Mouse (Mus musculus) hindbrain, postnatal 0 days (tissue): Measurements from ENCODE around the gene Nqo2. TPM values are rescaled to one million over a fixed set of nuclear protein-coding genes. Genes with fewer than 3 reads are reported as not detected.

Experiments
- ATAC-seq: fragments of 200-750 bp; cut with Nextera tagmentation; 2 replicates; pipeline ENCODE4 v1.8.0; 2017; ENCODE audit warnings: mild to moderate bottlenecking, moderate TSS enrichment, moderate library complexity
- DNase-seq: peaks from one replicate; pipeline ENCODE4 v3.0.0-alpha.2; 2015; ENCODE audit warnings: low spot score
- H3K27ac ChIP-seq: fragments of 300-500 bp; sonication (generic); 2 replicates; pipeline ENCODE4 v1.5.1; 2014; ENCODE audit warnings: mild to moderate bottlenecking
- H3K27me3 ChIP-seq: fragments of 300-500 bp; sonication (generic); 2 replicates; pipeline ENCODE4 v1.6.1; 2014; ENCODE audit warnings: low read length, mixed read lengths; ENCODE audit not compliant: insufficient read depth
- H3K36me3 ChIP-seq: fragments of 300-500 bp; sonication (generic); 2 replicates; pipeline ENCODE4 v1.6.1; 2014; ENCODE audit warnings: low read length, mixed read lengths; ENCODE audit not compliant: insufficient read depth
- H3K4me1 ChIP-seq: fragments of 300-500 bp; sonication (generic); 2 replicates; pipeline ENCODE4 v1.6.1; 2014; ENCODE audit warnings: antibody characterized with exemption, low read length, mixed read lengths; ENCODE audit not compliant: insufficient read depth
- H3K4me2 ChIP-seq: fragments of 300-500 bp; sonication (generic); 2 replicates; pipeline ENCODE4 v1.6.1; 2014; ENCODE audit warnings: low read depth, mild to moderate bottlenecking, low read length, moderate library complexity, mixed read lengths
- H3K4me3 ChIP-seq: fragments of 300-500 bp; sonication (generic); 2 replicates; pipeline ENCODE4 v1.5.1; 2014; ENCODE audit warnings: low read length
- H3K9ac ChIP-seq: fragments of 300-500 bp; sonication (generic); replicated peaks from 2 replicates; pipeline ENCODE4 v1.6.1; 2014; ENCODE audit warnings: mild to moderate bottlenecking, low read length, moderate library complexity, mixed read lengths
- H3K9me3 ChIP-seq: fragments of 300-500 bp; sonication (generic); 2 replicates; pipeline ENCODE4 v1.6.1; 2016; ENCODE audit warnings: low read length, mixed read lengths
- CTCF ChIP-seq: IDR thresholded peaks from 2 replicates; pipeline ENCODE4 v1.5.1; 2016; ENCODE audit warnings: antibody characterized with exemption, control low read depth, low read depth
- WGBS: fragments of 180-500 bp; shearing (Covaris S2); extraction: QIAGEN DNeasy Blood & Tissue Kit; methylation state at CpG from one replicate; pipeline ENCODE4 v1.1.7; 2014; 5-methylcytosine and 5-hydroxymethylcytosine counted together
- polyA plus RNA-seq: library from polyadenylated mRNA; unstranded; fragments of >200 nt; fragmentation: Nextera tagmentation; extraction: Ambion mirVana; gene quantifications from 2 replicates; pipeline ENCODE4 v1.2.1, GENCODE M21; 2015
- total RNA-seq: library from RNA; depleted of rRNA; stranded (reverse); fragments of >200 nt; gene quantifications from 2 replicates; pipeline ENCODE4 v1.2.3, GENCODE M21; 2014

Nqo2 gene
- total and polyA plus RNA-seq, 2 experiments from 2014 or later, result 4.0 to 9.5 TPM

- Histone ChIP-seq H3K4me1 (no peaks in the 10 kb centered on the region), H3K4me3 (no peak overlapping the region), H3K4me2 (no peak overlapping the region), H3K36me3 (no peaks in the 10 kb centered on the region), H3K27ac (no peak overlapping the region), H3K9ac (no peak overlapping the region), H3K9me3 (no peaks in the 10 kb centered on the region), H3K27me3 (no peaks in the 10 kb centered on the region)
- 70% methylated on average over 1 of the region's 1 CpGs for WGBS
- no peak for TF ChIP-seq CTCF
- no peak for ATAC-seq
- DNase-seq, result no peak
These were observed 12.4 kb upstream of the Nqo2 start for GRCm38 (mm10) chr13:33952075-33952449.

- ATAC-seq, result no peak
- WGBS, result 85% methylated on average over 2 of the region's 2 CpGs
These were observed 11.5 kb upstream of the Nqo2 start for GRCm38 (mm10) chr13:33952947-33953346.

GRCm38 (mm10) chr13:33956571-33957421, 7.7 kb upstream of the Nqo2 start:
- H3K27ac ChIP-seq, result no peak overlapping the region
- H3K4me2 ChIP-seq, result no peak overlapping the region
- no peaks in the 10 kb centered on the region for H3K27me3 ChIP-seq
- H3K36me3 ChIP-seq, result no peaks in the 10 kb centered on the region
- no peak overlapping the region for H3K9ac ChIP-seq
- H3K4me3 ChIP-seq, result no peak overlapping the region
- no peaks in the 10 kb centered on the region for H3K9me3 ChIP-seq
- peak; percentile 70; the same call in 1 of the 2 replicates for ATAC-seq
- WGBS, result 35% methylated on average over 6 of the region's 6 CpGs
- peak; percentile 77 for DNase-seq
- no peaks in the 10 kb centered on the region for H3K4me1 ChIP-seq
- TF ChIP-seq CTCF, result peak; percentile 78

More at GRCm38 (mm10) chr13:33952947-33953346, 11.5 kb upstream of the Nqo2 start:
- TF ChIP-seq CTCF, result no peak
- H3K4me3 ChIP-seq, result no peak overlapping the region
- no peak for DNase-seq
- H3K36me3 ChIP-seq, result no peaks in the 10 kb centered on the region
- H3K9ac ChIP-seq, result no peak overlapping the region
- H3K4me2 ChIP-seq, result no peak overlapping the region
- H3K27ac ChIP-seq, result no peak overlapping the region
- no peaks in the 10 kb centered on the region for H3K9me3 ChIP-seq
- no peaks in the 10 kb centered on the region for H3K27me3 ChIP-seq
- H3K4me1 ChIP-seq, result no peaks in the 10 kb centered on the region

GRCm38 (mm10) chr13:33959771-33960170, 4.7 kb upstream of the Nqo2 start:
- Histone ChIP-seq H3K27me3 (no peaks in the 10 kb centered on the region), H3K4me1 (peaks cover 3% of the 10 kb centered on the region; the same call in 1 of the 2 replicates), H3K9ac (no peak overlapping the region), H3K27ac (no peak overlapping the region), H3K4me3 (no peak overlapping the region), H3K9me3 (no peaks in the 10 kb centered on the region), H3K36me3 (no peaks in the 10 kb centered on the region), H3K4me2 (no peak overlapping the region)
- no peak for ATAC-seq
- no peak for DNase-seq
- no peak for TF ChIP-seq CTCF
- WGBS, result 97% methylated on average over 2 of the region's 2 CpGs

GRCm38 (mm10) chr13:33965056-33966024, 853 bp downstream of the Nqo2 start:
- H3K27me3 ChIP-seq, result no peaks in the 10 kb centered on the region
- H3K9ac ChIP-seq, result peak overlapping the region; percentile 55
- 26% methylated on average over 14 of the region's 14 CpGs for WGBS
- H3K27ac ChIP-seq, result peak overlapping the region; percentile 86
- no peaks in the 10 kb centered on the region for H3K36me3 ChIP-seq
- ATAC-seq, result peak; percentile 30; the same call in 1 of the 2 replicates
- H3K9me3 ChIP-seq, result no peaks in the 10 kb centered on the region
- no peak for TF ChIP-seq CTCF
- peaks cover 3% of the 10 kb centered on the region; the same call in 1 of the 2 replicates for H3K4me1 ChIP-seq
- H3K4me3 ChIP-seq, result peak overlapping the region; percentile 51
- H3K4me2 ChIP-seq, result peak overlapping the region; percentile 69
- DNase-seq, result no peak

GRCm38 (mm10) chr13:33966025-33966412, 1.5 kb downstream of the Nqo2 start:
- DNase-seq (no peak), ATAC-seq (no peak)
- 79% methylated on average over 4 of the region's 4 CpGs for WGBS
- H3K9me3 ChIP-seq, result no peaks in the 10 kb centered on the region
- no peak overlapping the region for H3K9ac ChIP-seq
- no peaks in the 10 kb centered on the region for H3K36me3 ChIP-seq
- H3K27ac ChIP-seq, result no peak overlapping the region
- H3K27me3 ChIP-seq, result no peaks in the 10 kb centered on the region
- no peak overlapping the region for H3K4me3 ChIP-seq
- peaks cover 3% of the 10 kb centered on the region; the same call in 1 of the 2 replicates for H3K4me1 ChIP-seq
- no peak for TF ChIP-seq CTCF
- peak overlapping the region; percentile 69; the same call in 1 of the 2 replicates for H3K4me2 ChIP-seq
